Mouse (Mus musculus) T-cell, adult 66 days (primary cell): Measurements from ENCODE around the gene Il17rc. TPM values are rescaled to one million over a fixed set of nuclear protein-coding genes. Genes with fewer than 3 reads are reported as not detected.

ENCODE experiments used
- total RNA-seq, 2 experiments: library from RNA; stranded (reverse); gene quantifications; 3 replicates in 1 of 2; 4 replicates in 1 of 2; pipeline ENCODE4 v1.2.4; 2023

Il17rc gene
- not detected for total RNA-seq

DNA sequence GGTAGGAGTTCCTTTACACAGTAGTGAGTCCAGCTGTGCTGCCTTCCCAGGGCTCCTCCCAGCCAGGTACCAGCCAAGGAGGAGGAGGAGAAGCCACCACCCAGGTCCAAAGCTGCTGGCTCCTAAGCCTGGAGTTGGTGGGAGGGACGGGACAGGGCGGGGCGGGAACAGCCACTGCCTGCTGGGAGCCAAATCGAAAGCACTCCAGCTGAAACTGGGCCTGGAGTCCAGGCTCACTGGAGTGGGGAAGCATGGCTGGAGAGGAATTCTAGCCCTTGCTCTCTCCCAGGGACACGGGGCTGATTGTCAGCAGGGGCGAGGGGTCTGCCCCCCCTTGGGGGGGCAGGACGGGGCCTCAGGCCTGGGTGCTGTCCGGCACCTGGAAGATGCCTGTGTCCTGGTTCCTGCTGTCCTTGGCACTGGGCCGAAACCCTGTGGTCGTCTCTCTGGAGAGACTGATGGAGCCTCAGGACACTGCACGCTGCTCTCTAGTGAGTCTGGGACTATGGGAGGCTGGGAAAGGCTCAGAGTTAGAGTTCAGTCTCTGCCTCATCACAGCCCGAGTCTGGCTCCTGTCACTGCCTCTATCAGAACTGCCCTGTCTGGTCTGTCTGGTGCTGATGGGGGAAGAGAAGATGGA, at the start of gene Il17rc:
Il17rc (plus strand) TSS at position 131 of the 640 bp plus-strand sequence.

DNA sequence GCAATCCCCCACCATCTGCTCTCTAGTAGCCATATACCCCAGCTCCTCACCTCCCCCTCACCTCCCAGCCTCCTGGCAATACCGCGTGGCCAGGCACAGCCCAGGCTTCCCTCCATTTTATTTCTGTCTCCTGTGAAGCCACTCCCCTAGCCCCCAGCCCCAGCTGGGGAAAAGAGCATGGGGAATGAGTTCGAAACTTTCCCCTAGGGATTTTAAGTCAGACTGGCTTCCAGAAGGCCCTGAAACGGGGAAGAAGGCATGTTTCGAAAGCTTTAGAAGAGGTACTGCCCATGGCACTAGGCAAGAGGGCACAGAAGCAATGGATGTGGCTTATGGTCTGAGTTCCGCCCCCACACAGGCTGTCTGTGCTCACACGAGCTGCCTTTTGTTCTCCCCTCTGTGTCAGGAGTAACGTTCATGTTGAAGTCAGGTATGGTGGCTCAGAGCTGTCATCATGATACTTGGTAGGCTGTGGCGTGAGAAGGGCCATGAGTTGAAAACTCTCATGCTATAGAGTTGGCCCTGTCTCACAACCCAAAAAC, 35.5 kb upstream of the Il17rc start, which contains the start of gene Cidec:
Cidec (minus strand) TSS at position 97 of the 542 bp plus-strand sequence.

DNA sequence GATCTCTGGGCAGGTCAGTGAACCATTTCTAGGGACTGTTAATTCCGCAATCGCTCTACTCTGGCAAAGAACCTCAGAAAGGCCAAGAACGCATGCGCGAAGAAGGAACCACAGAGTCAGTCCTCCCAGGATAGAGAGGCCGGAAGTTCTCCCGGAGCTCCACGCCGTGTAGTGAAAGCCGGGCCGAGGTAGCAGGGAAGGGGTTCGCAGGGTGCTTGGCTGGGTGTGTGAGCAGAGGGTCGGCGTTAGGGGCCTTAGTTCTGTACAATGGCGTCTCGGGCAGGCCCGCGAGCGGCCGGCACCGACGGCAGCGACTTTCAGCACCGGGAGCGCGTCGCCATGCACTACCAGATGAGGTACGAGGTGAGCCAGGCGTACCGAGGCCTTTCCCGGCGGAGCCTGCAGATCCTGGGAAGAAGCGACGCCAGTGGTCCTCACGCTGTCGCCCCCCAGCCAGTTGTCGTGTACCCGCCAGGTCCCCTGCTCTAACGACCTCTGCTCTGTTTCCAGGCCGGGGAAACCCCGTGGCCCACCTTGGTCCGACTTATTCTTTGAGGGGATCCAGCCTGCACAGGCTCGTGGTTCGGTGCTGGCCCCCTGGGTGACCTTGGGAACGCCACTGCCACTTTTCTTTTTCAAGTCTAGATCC, 28.7 kb upstream of the Il17rc start, which contains the start of gene Jagn1:
Jagn1 (plus strand) TSS at position 128 of the 649 bp plus-strand sequence.

DNA sequence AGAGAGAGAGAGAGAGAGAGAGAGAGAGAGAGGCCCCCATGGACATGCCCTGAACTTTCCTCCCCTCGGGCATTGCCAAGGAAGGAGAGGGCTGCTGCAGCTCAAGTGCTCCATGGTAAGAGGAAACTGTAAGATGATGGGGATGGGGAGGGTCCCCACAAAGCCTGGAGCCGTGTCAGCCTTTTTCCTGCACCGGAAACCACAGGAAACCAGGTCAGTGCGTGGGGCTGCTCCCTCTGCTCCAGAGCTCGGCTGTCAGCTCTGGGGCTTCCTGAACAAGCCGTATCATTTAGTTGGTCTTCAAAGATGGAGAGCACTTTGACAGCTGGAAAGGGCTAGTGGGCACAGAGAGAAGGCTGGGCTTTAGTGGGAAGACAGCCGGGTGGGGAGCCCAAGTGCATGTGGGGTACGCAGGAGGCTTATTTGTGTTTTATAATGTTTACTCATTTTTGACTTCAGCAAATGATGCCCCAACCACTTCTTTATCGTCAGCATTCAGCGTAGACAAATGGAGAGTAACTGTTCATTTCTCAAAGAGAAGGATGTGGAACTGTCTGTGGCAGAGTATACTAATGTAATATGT, 13.2 kb upstream of the Il17rc start, which contains the start of gene Il17re:
Il17re (plus strand) TSS at position 533 of the 583 bp plus-strand sequence.

DNA sequence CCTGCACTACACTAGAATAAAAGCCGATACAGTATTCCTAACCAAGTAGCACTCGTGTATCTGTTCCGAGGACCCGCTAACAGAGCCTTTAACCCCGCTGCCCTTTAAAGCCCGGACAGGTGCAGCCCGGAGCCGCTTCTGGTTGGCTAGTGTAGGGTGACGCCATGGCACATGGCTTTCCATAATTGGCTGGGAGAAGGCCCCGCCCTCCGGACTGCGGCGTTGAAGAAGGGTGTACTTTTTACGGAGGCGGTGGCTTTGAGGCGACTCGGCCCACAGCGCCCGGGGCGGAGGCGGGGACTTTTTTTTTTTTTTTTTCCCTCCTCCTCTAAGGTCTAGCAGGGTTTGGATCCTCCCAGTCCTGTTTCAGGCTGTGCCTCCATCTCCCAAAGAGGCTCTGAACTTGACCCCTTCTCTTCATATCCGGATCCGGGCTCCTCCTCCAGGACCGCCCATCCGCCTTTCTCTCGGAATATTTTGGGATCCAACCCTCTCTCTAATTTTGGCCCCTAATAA, 11.9 kb downstream of the Il17rc start, which contains the start of gene Creld1:
Creld1 (plus strand) TSS at position 198 of the 516 bp plus-strand sequence.

DNA sequence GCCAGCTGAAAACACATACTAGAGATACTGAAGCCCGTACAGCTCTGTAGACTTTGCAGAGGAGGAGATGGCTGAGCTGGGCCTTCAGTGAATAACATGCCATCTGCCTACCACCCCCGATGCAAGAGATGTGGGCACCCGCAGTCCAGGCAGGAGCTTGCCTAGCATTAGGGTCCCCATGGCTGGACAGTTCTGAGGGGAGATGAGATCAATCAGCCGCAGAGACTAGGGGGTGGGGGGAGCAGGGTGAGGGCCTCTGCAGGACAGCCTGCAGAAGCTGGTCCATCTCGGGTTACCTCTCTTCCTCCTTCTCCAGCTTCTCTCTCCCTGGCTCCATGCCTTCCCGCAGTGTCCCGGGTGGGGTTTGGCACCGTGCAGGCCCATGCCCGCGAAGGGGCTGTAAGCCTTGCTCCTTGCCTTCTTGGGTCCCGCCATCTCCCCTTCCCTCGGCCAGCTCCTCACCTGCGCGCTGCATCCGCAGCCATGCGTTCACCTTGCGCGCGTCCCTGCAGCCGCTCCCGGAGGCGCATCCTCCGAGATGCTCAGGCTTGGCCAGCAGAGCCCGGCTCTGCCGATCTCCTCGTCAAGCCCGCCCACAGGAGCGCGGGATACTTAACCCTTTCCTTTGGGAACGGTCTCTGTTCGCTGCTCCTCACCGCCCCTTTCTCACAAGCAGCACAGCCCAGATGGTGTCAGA, 30.3 kb downstream of the Il17rc start, which contains the start of gene Prrt3:
Prrt3 (minus strand) TSS at position 544 of the 697 bp plus-strand sequence.

DNA sequence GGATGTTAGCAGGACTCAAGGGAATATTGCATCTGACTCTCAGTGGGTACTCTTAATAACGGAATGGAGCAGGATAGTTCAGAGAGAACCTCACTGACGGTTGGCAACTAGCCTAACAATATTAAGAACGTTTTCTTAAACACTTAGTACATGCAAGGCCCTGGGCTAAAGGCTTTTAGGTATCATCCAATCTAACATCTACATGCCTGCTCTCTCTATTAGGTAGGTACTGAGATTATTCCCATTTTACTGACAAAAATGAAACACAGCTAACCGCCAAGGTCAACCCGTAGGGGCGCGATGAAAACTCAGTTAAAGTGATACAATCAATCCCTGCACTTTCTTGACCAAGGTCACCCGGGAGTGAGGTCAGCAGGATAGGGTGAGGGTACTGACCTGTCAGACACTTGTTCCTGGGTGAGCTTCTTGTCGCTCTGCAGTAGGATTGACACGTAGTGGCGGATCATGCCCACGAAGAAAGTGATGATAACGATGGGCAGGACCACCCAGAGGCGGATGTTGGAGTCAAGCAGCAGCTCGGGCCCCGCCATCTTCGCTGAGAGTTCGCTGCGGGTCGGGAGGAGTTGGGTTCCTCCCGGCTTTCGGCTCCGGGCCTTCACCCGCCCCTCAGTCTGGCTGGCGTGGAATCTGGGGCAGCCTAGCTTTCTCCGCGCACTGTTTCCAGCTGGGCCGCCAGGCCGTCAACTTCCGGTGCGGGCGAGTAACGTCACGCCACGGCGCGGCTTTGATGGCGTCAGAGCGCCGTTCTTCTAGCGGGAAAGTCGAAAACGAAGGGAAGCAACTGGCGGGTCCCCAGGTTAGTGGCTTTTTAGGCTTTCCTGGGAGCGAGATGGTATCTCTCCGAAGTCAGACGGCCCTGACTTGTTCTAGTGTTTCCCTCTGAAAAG, 60.0 kb downstream of the Il17rc start, which contains the start of the genes Emc3 and Fancd2:
Emc3 (minus strand) TSS at position 721 of the 908 bp plus-strand sequence.
Fancd2 (plus strand) TSS at position 751 of the 908 bp plus-strand sequence.

Other genes starting within 250 kb of the Il17rc start
- gene Mtmr14, start 233.6 kb upstream of the Il17rc start, total RNA-seq: 10 to 100 TPM; 34.7 to 44.1 TPM
- 1 to 10 TPM; 3.3 to 4.3 TPM for gene Cpne9, start 189.1 kb upstream of the Il17rc start, total RNA-seq
- 10 to 100 TPM; 66.2 to 78.3 TPM for gene Brpf1, start 164.3 kb upstream of the Il17rc start, total RNA-seq
- 10 to 100 TPM; 19.1 to 20.2 TPM for gene Ogg1, start 144.5 kb upstream of the Il17rc start, total RNA-seq
- gene Camk1, start 127.4 kb upstream of the Il17rc start, total RNA-seq: 1 to 10 TPM; 1.4 TPM
- 10 to 100 TPM; 26.3 to 31.3 TPM for gene Tada3, start 93.5 kb upstream of the Il17rc start, total RNA-seq
- gene Arpc4, start 93.3 kb upstream of the Il17rc start, total RNA-seq: 100 to 1,000 TPM; 258 to 260 TPM
- gene Ttll3, start 82.2 kb upstream of the Il17rc start, total RNA-seq: 10 to 100 TPM; 76.1 to 77.8 TPM
- 10 to 100 TPM; 11.7 to 19.9 TPM for gene Rpusd3, start 52.1 kb upstream of the Il17rc start, total RNA-seq
- not detected for gene Cidec, start 35.7 kb upstream of the Il17rc start, total RNA-seq
- 10 to 100 TPM; 21.8 to 24.1 TPM for gene Jagn1, start 28.9 kb upstream of the Il17rc start, total RNA-seq
- under 1 TPM; 0.36 to 0.52 TPM for gene Il17re, start 12.9 kb upstream of the Il17rc start, total RNA-seq
- 10 to 100 TPM; 10.8 to 11.2 TPM for gene Creld1, start 11.9 kb downstream of the Il17rc start, total RNA-seq
- gene Prrt3, start 30.5 kb downstream of the Il17rc start, total RNA-seq: 1 to 10 TPM; 1.1 to 1.5 TPM
- gene Emc3, start 60.2 kb downstream of the Il17rc start, total RNA-seq: 10 to 100 TPM; 71.2 to 72.5 TPM
- 1 to 10 TPM; 3.1 to 5.5 TPM for gene Fancd2, start 60.3 kb downstream of the Il17rc start, total RNA-seq
- gene Fancd2os, start 129.3 kb downstream of the Il17rc start, total RNA-seq: not detected
- gene Brk1, start 133.3 kb downstream of the Il17rc start, total RNA-seq: 100 to 1,000 TPM; 115 to 118 TPM
- 10 to 100 TPM; 25.2 to 29.0 TPM for gene Vhl, start 152.5 kb downstream of the Il17rc start, total RNA-seq
- gene Irak2, start 167.0 kb downstream of the Il17rc start, total RNA-seq: 10 to 100 TPM; 47.1 to 50.6 TPM
- gene Tatdn2, start 225.6 kb downstream of the Il17rc start, total RNA-seq: 100 to 1,000 TPM; 227 to 259 TPM
- gene Ghrl, start 248.5 kb downstream of the Il17rc start, total RNA-seq: 1 to 10 TPM; 5.2 to 5.7 TPM